Mouse (Mus musculus) myocyte (in vitro differentiated cells): Measurements from ENCODE around the gene Sumo3.

Experiments
- CEBPB ChIP-seq: IDR thresholded peaks from 2 replicates; pipeline ENCODE4 v1.6.1; 2011; ENCODE audit warnings: mild to moderate bottlenecking, moderate library complexity; ENCODE audit not compliant: poor library complexity, insufficient read depth, severe bottlenecking
- E2F4 ChIP-seq: IDR thresholded peaks from one replicate; pipeline ENCODE4 v1.6.1; 2011; ENCODE audit warnings: mild to moderate bottlenecking, control low read depth, moderate library complexity; ENCODE audit not compliant: insufficient read depth
- MAX ChIP-seq: IDR thresholded peaks from one replicate; pipeline ENCODE4 v1.6.1; 2011; ENCODE audit warnings: low read depth, mild to moderate bottlenecking, control low read depth
- MYOD1 ChIP-seq, 3 experiments: IDR thresholded peaks; one replicate each; pipeline ENCODE4 v1.6.1; 2011; ENCODE audit warnings: control low read depth in 2 of 3, low read depth in 2 of 3, mild to moderate bottlenecking in 2 of 3, moderate library complexity in 1 of 3; ENCODE audit not compliant: insufficient read length in 2 of 3, control insufficient read depth in 1 of 3
- MYOG ChIP-seq, 3 experiments: IDR thresholded peaks; one replicate each; pipeline ENCODE4 v1.6.1; 2011; ENCODE audit warnings: control low read depth in 2 of 3, low read depth in 2 of 3, mild to moderate bottlenecking in 2 of 3; ENCODE audit not compliant: insufficient read length in 2 of 3, control insufficient read depth in 1 of 3, insufficient read depth in 1 of 3
- POLR2A ChIP-seq: IDR thresholded peaks from one replicate; pipeline ENCODE4 v1.6.1; 2011; ENCODE audit warnings: low read depth, mild to moderate bottlenecking, control low read depth, moderate library complexity; ENCODE audit not compliant: insufficient read length
- REST ChIP-seq: IDR thresholded peaks from one replicate; pipeline ENCODE4 v1.6.1; 2011; ENCODE audit warnings: mild to moderate bottlenecking, control low read depth, moderate library complexity; ENCODE audit not compliant: insufficient read depth, insufficient read length
- TCF12 ChIP-seq: IDR thresholded peaks from one replicate; pipeline ENCODE4 v1.6.1; 2011; ENCODE audit warnings: mild to moderate bottlenecking, control low read depth; ENCODE audit not compliant: poor library complexity, insufficient read depth, severe bottlenecking
- USF1 ChIP-seq: IDR thresholded peaks from one replicate; pipeline ENCODE4 v1.6.1; 2011; ENCODE audit warnings: low read depth, mild to moderate bottlenecking, control low read depth, moderate library complexity

- TF ChIP-seq E2F4 (no peak), POLR2A (no peak), MAX (no peak), TCF12 (no peak), CEBPB (no peak), REST (no peak), MYOD1 (IDR thresholded peaks at IDR 0.05; ENCODE audit: control insufficient read depth in 1 of 3, insufficient read length in 2 of 3, low read depth in 2 of 3) (no peak), USF1 (no peak), MYOG (IDR thresholded peaks at IDR 0.05; ENCODE audit: control insufficient read depth in 1 of 3, insufficient read depth in 1 of 3, insufficient read length in 2 of 3, low read depth in 2 of 3) (no peak)
Measured at GRCm38 (mm10) chr10:77610221-77610961, 4.5 kb downstream of the Sumo3 start.
